Mouse (Mus musculus) v-Abl transformed pro-B cells (cell line): ENCODE measurements around the gene Tymp.

Source experiments
- in situ Hi-C, 2 experiments: fragments of 400-800 bp; cut with MboI; formaldehyde crosslinking; loops; one replicate each; pipeline ENCODE4 v1.15.1; 2025; ENCODE audit not compliant: unreplicated experiment in 2 of 2

Tymp gene

DNA sequence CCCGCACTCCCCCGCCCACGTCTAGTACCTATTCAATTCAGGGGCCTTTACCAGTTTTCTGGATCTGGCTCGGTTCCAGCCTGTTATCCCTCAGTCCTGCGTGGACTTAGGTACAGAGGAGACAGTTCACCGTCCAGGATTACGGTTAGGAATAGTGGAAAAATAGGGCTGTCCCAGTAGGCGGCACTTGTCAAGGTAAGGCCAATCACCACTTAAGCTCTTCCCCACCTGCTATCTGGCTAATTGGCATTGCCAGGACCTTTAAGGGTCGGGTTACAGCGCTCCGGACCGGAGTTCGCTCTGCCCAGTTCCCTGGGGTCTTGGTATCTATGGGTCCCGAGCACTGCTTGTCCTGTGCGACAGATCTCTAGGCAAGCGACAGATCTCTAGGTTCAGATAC lies at the start of gene Tymp:
TSS of gene Tymp (minus strand) at position 83 of the 400 bp plus-strand sequence.
- in situ Hi-C loops, result loop anchor here (5.0 to 10.0 kb wide), 3 partner anchors 132 to 552 kb away; no protein-coding TSS in a partner anchor

DNA sequence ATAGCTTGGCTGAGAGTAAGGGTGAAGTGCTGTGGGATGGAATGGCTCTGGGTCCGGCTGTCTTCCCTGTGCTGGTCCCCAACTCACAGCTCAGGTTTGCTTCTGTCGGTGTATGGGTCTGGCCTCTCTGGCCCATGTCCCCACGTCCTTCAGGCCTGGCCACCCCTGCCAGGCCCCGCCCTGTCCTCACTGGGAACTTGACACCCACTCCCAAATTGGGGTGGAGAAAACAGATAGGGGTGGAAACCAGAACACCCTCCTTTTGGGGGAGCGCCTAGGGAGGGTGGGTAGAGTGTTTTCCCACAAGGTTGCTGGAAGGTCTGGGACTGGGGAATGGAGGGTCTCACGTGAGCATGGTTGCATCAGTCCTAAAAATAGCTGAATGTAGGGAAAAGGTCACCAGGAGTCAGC lies 48.9 kb upstream of the Tymp start, which contains the start of gene Cpt1b:
TSS of gene Cpt1b (minus strand) at position 153 of the 411 bp plus-strand sequence.
- in situ Hi-C loops, result loop anchor here in 1 of 2 experiments (5.0 kb wide), 1 partner anchor 53 kb away; the partner anchor contains the start of gene Sco2

DNA sequence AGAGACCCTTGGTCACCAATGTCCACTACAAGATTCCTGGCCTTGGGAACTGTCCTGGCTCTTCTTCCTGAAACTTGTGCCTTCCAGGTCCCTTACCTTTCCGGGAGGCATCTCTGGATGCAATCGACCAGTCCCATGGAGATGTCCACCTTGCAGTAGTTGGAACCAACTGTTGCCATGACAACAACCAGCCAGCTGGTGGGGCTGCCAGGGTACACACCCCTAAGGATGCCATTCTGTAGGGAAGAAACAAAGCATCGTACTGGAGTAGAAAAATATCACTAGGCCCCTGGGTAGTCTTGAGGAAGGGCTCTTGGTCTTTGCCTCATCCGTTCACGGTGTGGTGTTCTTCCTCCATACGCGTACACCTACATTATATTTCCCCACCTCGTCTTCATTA lies 47.8 kb upstream of the Tymp start:
- in situ Hi-C loops, result loop anchor here in 1 of 2 experiments (5.0 kb wide), 1 partner anchor 52 kb away; the partner anchor contains the start of gene Sco2

DNA sequence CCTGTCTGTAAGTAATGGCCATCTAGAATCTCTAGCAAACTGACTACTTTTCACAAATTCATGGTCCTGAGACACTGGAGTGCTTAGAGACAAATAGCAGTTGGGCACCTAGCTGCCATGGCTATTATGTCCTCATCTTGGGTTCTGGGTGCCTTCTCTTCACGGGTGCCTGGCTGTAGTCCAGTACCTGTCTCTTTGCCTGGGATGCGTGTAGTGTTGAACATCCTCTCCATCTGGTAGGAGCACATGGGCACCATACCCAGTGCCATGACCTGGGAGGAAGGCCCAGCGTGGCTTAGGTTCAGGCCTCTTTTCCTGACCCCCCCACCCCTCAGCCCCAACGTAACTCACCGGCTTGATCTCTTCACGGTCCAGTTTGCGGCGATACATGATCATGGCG lies 45.1 kb upstream of the Tymp start:
- in situ Hi-C loops, result no loop called here

DNA sequence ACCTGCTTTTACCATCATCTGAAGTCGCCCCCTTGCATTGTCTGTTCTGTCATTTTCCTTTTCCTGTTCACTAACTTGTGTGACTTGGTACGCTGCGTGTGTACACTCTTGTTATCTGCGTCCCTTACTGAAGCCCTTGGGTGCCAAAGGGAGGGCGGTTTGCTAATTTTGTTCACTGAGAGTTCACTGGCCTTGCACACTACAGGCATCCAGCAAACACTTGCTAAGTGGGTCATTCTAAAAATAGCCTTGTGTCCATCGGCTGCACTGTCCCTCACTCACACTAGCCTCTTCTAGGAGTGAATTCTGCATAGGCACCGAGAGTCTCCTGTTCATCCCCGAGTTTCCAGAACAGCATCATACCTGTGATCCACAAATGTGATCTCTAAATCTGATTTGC lies 38.4 kb upstream of the Tymp start:
- in situ Hi-C loops, result no loop called here

- in situ Hi-C loops, result no loop called here
Measured at GRCm38 (mm10) chr15:89410118-89410517, 33.3 kb upstream of the Tymp start, which contains the start of gene Syce3. Gene Syce3, minus strand, starts transcription at chr15:89410503.

DNA sequence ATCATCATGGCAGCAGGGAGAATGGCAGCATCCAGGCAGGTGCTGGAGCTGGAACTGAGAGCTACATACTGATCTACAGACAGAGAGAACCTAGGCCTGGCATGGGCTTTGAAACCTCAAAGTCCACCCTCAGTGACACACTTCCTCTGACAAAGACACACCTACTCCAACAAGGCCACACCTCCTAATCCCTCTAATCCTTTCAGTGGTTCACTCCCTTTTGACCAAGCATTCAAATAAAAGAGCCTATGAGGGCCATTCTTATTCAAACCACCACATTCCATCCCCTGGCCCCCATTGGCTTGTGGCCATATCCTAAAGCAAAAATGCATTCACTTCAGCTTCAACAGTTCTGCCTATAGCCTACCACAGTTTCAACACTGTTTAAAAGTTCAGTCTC lies 29.9 kb upstream of the Tymp start:
- in situ Hi-C loops, result no loop called here

DNA sequence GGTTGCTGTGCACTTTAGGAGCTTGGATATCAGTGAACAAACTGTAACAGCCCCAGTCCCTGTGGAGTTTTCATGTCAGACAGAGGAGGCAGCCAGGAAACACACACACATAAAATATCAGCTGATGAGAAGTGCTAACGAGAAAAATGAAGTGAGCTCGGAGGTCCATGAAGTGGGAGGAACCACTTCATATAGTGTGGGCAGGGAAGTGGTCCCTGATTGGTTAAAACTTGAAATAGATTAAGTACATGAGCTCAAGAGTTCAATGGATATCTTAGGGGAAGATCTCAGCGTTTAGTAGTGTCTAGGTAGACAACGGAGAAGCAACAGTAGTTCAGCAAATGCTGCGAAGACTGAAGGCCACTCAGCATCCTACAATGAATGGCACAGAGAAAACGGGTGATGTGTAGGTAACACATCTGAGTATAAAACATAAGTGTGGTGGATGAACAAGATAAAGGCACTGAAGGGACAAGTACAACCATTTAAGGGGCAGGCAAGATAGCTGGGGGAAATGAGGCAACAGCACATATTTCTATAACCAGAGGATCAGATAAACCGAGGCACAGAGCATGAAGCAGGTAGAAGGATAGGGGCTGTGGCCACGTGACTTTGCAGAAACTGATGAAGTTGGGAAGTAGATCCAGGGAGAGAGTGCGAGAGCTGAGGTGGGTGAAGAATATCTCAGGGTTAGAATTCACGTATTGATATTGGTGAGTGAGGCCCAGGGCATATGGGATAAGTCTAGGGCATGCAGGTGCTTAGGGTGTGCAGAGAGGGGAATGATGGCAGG lies 28.2 kb upstream of the Tymp start:
- in situ Hi-C loops, result no loop called here

- in situ Hi-C loops, result no loop called here
Measured at GRCm38 (mm10) chr15:89402471-89402870, 25.6 kb upstream of the Tymp start.

- in situ Hi-C loops, result no loop called here
Measured at GRCm38 (mm10) chr15:89399716-89400115, 22.9 kb upstream of the Tymp start.

DNA sequence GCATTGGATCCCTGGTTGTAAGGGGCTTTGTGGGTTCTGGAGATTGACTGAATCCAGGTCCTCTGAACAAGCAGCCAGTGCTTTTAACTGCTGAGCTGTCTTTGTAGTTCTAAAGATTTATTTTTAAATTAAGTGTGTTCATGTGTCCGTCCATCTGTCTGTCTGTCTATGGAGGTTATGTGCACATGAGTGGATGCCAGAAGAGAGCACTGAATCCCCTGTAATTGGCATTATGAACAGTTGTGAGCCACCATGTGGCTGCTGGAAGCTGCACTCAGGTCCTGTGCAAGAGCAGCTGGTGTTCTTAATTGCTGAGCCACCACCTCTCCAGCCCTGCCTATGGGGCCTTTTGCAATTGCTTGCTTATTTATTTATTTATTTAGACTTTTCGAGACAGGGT lies 21.3 kb upstream of the Tymp start:
- in situ Hi-C loops, result no loop called here

DNA sequence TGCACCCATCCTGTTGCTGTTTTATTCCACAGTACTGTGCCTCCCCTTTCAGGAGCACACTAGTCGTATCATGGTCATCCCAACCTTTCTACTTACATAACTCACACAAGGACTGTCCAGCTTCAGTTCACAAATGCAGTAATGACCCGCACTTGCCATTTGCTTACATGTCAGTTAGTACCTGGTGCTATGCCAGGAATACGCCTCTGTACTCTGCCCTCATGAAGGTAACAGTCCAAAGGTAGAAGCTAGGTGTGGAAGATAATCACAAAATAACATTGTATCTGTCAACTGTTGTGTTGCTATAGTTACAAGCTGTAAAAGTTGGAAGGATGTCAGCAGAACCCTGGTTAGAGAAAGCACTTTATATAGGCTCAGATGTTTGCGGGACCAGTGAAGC lies 20.0 kb upstream of the Tymp start:
- in situ Hi-C loops, result no loop called here

GRCm38 (mm10) chr15:89390081-89390480 lies 13.2 kb upstream of the Tymp start:
- in situ Hi-C loops, result no loop called here

DNA sequence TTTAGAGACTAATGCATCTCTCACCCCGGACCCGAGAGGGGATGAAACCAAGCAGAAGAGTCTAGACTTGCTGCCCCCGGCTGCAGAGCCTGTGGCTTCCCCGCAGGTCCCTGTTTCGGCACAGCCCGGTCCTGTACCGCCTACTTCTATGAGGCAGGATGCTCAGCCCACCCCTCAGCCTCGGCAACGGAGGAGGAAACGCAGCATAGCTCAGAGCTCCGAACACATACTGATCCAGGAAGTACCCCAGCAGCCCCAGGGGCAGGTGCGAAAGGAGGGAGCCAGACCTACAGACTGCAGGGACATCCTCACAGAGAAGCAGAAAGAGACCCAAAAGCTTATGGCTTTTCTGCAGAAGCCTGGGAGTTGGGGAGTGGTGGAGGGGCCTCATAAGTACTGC lies 10.3 kb upstream of the Tymp start:
- in situ Hi-C loops, result no loop called here

DNA sequence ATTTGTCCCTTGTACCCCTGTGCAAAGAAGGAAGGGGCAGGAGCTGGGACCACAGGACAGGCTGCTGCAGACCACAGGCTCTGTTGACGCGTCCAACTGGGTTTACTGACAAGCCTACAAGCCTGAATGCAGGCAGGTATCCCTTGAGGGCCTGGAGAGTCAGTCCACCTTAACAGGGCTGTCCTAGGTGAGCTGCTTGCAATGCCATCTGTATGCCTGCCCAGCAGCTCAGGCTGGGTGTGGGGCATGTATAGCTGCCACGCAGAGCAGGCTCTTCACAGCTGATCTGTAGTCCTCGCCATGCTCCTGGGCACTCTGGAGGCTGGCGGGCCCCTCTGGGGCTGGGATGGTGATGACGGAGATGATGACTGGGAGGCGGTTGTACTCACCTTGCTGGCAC lies 7.8 kb upstream of the Tymp start, which contains the start of gene Klhdc7b:
TSS of gene Klhdc7b (plus strand) at position 301 of the 400 bp plus-strand sequence.
- in situ Hi-C loops, result no loop called here

GRCm38 (mm10) chr15:89379429-89379828 lies 2.6 kb upstream of the Tymp start:
- in situ Hi-C loops, result loop anchor here (5.0 to 10.0 kb wide), 3 partner anchors 135 to 555 kb away; no protein-coding TSS in a partner anchor

DNA sequence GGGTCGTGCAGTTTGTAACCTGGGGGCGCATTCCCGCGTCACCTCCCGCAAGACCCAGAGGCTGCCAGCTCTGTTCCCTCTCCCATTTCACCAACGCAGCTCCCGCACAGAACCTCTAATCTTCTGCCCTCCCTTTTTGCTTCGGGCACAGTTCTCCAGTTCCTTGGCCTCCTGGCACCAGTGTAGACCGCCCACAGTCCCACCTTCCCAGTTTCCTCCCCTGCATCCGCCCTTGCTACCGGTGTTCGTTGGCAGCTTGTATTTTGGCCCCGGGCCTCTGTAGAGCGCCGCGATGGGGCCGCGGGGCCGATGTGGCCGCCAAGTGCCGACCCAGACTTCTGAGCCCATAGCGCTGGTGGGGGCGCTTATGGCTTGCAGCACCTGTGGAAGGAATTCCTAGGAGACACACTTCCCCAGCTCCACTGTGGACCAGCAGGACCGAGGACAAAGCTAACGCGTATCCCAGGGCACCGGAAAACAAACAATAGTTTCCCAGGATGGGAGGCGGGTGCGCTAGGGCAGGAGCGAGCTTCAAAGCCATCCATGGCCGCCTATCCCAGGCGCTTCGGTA lies 2.1 kb upstream of the Tymp start, which contains the start of gene Odf3b:
TSS of gene Odf3b (minus strand) at position 452 of the 571 bp plus-strand sequence.
- in situ Hi-C loops, result loop anchor here (5.0 to 10.0 kb wide), 3 partner anchors 134 to 554 kb away; no protein-coding TSS in a partner anchor

DNA sequence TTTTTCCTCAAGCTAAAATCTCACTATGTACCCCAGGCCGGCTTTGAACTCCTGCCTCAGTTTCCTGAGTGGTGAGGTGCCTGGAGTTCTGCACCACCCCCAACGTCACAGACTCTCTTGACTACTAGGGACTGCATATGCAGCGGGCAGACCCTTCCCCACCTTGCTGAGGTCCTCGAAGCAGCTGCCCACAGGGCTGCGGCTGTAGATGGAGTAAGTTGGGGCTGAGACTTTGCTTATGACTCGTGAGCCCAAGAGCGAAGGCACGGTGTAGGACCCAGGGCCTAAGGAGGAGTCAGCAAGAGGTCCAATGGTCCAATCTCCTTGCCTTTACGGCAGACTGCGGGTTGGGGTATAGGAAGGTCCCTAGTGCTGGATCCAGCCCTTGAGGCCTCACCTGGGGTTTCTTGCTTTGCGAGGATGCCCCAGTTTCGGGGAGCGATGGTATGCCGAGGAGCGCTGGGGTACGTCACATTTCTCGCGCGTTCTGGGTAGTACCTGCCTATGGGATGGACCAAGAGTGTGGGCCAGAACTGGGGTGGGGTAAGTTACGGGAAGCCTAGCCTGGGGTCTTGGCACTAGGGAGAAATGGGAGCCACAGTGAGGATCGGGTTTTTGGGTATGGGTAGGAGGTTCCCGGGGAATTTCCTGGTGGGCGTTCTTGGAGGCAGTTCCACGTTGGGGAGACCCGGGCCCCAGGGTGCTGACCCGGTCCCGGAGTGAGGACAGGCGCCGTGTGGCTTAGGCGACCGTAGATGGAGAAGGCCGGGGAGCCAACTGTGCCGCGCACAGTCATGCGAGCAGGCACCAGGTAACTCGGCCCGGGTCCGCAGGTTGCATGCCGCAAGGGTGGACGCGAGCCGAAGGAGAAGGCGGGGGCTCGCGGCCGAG lies 1.3 kb upstream of the Tymp start:
- in situ Hi-C loops, result loop anchor here (5.0 to 10.0 kb wide), 3 partner anchors 133 to 553 kb away; no protein-coding TSS in a partner anchor

DNA sequence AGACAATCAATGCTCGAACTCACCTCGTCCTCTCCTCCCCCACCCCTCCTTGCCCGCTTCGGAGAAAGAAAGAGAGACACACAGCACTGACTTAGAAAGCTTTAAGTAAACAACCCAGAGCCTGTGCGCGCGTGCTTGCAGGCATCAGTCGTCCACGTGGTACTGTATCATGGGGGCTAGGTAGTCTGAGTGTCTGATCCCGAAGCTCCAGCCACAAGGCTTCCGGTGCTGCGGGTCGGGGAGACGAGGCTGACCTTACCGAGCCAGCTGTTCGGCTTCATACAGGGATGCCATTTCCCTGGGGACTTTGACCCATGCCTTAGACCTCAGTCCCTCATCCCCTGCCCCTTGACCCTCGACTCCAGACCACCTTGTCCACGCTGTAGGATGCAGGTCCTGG lies 523 bp upstream of the Tymp start:
- in situ Hi-C loops, result loop anchor here (5.0 to 10.0 kb wide), 3 partner anchors 133 to 553 kb away; no protein-coding TSS in a partner anchor

DNA sequence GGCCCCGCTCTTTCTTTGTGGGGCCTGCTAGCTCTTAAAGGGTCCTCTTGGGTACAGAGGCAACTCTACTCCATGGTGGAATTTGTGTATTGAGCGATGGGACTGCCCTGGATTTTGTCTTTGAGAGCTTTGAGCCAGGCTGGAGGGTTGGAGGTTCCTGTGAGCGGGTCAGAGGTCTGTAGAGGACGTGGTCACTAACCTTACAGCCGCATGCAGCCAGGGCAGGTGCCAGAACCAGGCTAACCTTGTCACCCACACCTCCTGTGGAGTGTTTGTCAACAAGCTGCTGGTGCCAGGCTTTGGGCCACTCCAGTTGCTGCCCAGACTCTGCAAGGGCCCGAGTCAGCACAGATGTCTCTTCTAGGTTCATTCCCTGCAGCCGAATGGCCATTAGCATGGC lies 799 bp downstream of the Tymp start:
- in situ Hi-C loops, result loop anchor here (5.0 to 10.0 kb wide), 3 partner anchors 131 to 551 kb away; no protein-coding TSS in a partner anchor
